Mouse (Mus musculus) left cerebral cortex, postnatal 25 days (tissue): ENCODE measurements at regions not wholly inside any gene's neighbourhood (a gene's known extent, or its start where the extent isn't known, plus 50 kb on each side); places are given as distances from the start of the nearest gene placed in this dataset.
A peak's percentile ranks its signal among the peaks of the same experiment; 100 is the strongest.

ENCODE experiments used
- DNase-seq, 2 experiments: peaks; one replicate each; pipeline ENCODE4 v3.0.0; 2022; ENCODE audit warnings: low spot score in 2 of 2, mixed read lengths in 1 of 2
- intact Hi-C: fragments of 180-260 bp; cut with DNase I; formaldehyde crosslinking; loops from one replicate; pipeline ENCODE4 v1.15.1; 2025

DNA sequence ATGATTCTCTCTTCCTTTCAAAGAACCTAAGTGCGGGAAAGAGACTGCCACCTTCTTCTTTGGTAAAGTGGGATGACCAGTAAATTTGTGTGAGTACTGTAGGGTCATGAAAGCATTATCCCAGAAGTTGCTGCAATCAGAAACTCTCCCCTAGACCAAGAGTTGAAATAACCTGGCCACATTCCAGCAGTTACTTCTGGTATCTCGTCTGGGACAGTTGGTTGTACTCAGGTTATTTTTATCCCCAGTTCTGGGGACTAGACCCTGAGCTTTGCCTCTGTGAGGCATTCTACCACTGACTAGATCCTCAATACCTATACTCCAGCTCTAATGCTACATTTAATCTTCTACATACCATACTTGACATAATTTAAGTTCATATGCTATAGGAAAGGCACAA lies 259.8 kb upstream of the Camk1g start:
- no peak for DNase-seq
- intact Hi-C loops, result no loop called here

DNA sequence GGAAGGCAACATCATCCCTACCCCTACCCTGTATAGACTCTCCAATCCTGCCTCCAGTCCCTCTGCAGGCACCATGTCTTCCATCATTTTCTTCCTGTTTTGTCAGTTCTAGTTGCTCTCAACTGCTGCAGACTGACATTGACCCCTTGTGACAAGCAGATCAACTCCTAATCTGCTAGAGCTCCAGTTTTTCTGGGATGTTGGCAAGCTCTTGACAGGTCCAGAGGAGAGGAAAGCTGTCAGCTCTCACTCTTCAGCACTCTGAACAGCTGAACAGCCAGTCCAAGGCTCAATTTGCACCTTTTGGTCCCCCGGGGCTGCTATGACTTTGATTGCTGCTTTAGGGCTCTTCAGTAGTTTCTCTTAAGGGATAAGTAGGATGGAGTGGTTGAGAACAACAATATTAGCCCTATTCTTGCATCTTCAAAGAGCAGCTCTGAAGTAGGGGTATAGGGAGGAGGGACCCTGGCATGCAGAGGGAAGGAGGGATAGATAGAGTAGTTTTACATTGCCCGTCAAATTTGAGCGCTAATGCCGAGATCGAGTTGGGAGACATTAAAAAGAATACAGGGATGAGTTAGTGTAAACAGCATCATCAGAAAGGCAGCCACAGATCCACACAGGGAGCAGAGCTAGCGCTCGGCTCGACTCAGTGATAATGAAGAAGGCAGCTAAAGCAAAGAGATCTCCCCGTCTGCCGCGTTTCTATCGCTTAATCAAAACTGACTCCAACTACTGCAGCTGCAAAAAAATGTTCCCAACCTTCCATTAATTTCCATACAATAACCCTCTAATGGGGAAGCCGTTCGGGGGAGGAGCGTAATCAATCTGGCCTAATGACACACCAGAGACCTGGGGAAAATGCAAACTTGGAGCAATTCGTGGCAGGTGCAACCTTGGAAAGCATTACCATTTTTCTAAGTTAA lies 257.1 kb upstream of the Camk1g start:
- DNase-seq, result no peak
- intact Hi-C loops, result no loop called here

DNA sequence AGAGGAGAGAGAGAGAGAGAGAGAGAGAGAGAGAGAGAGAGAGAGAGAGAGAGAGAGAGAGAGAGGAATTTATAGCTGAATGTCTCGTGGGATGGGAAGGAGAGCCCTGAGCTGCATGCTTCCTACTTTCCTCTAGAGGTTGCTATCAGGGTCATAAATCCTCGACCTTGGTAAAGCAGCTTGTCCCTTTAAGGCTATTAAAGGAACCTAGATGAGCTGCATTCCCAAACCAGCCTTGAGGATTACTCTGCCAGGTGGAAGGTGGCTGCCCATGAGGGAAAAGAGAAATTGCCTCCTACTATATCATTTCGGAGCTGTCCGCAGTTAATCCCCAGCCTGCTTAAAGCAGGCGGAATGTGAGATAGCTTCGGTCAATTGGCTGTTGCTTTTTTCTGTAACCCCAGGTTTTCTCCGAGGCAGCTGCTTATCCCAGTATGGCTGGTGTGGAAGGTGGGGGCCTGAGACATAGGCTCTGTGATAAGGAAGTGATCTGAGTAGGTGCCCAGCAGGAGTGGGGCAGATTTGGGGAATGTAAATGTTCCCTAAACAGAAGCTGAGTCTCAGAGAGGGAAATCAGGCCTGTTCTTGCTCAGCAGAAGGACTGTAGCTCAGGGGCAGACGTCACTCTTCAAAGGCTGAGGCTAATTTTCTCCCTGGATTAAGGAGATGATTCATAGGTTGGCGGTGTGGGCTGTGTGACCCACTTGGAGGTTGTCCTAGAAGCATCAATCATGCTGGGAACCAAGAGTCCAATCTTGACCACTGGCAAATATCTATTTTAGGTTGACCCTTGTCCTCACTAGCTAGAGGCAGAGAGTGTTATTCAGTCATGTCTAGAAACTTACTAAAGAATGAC lies 255.2 kb upstream of the Camk1g start:
- intact Hi-C loops, result no loop called here
- DNase-seq, result peak in 1 of 2 experiments; percentile 28

DNA sequence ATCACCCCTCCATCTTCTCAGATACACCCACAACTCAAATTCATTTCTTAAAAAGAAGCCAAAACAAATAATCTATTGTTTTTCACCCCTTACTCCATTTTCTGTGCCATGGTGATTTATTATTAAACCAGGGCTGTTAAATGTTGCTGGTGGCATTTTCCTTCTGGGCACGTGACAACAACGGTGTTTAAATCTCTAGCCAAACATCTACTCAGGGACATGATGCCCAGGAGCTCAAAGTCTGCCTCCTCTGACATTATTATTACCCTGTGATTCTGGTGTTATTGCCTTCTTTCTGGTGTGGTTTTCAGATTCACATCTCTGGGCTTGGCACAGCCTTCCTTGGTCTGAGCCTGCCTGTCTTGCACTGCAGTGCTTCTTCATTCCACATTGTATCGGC lies 253.5 kb upstream of the Camk1g start:
- DNase-seq, result no peak

DNA sequence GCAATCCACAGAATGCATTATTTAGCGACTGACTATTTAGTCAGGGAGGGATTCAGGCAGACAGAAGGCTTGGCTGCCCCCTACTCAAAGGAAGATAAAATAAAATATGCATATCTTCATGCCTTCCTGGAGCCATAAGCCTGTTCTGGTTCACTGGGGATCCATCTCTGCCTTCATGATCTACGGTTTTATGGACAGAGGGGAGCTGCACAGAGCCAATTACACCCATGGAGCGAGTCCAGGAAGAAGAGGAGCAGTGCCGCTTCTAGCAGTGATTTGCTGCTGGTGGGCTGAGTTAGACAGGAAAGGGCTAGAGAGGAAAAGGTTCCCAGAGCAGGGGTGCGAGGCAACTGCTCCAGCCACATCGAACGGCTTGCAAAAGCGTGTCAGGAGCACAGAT lies 248.2 kb upstream of the Camk1g start:
- no peak for DNase-seq
- intact Hi-C loops, result no loop called here

More for the DNA sequence above, 253.5 kb upstream of the Camk1g start:
- intact Hi-C loops, result no loop called here

DNA sequence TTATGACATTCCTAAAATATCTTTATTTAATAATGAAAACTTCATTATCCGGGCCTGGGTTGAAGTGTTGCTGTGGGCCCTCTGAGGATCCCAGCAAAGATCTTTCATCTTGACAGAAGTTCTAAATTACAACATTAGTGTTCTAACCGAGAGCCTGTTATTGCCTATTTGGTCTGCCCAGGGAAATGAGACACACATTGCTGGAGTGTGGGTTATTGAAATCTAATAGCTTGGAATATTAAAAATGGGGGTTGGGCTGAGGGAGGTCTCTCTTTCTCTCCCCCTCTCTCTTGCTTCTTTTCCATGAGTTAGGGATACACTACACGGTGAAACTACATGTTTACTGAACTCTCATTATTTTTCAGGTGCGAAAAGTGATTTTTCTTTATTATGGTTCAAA lies 240.4 kb upstream of the Camk1g start:
- intact Hi-C loops, result no loop called here
- DNase-seq, result no peak

DNA sequence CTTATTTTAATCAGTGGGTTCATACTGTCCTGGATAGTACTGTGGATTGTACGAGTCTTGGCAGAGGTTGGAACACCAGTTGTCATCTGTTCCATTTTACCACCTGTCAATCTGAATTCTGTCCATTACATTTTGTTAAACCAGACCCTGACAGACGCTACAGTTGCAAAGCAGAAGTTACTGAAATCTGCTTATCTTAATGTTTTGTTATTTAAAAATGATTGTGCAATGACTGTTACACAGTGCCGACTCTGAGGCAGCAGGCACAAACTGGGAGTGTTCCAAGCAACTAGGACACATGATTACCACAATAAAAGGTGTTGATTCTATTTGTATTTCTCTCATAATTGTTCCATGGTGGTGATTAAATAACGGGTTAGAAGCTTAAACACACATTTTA lies 229.8 kb upstream of the Camk1g start:
- no peak for DNase-seq
- intact Hi-C loops, result no loop called here

DNA sequence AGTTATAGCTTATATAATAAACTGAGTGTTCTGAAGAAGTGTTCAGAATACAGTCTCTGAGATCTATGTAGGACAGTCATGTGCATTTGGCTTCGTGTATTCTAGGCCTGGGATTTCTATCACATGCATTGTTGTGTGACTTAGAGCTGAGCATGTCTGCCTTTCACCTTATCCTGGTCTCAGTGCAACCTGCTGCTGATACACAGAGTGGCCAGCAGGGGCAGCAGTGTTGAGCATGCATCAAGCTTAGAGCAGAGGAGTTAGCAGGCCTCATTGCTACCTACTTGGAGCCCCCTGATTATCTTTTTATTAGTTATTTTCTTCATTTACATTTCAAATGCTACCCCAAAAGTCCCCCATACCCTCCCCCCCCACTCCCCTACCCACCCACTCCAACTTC lies 229.1 kb upstream of the Camk1g start:
- intact Hi-C loops, result no loop called here
- no peak for DNase-seq

DNA sequence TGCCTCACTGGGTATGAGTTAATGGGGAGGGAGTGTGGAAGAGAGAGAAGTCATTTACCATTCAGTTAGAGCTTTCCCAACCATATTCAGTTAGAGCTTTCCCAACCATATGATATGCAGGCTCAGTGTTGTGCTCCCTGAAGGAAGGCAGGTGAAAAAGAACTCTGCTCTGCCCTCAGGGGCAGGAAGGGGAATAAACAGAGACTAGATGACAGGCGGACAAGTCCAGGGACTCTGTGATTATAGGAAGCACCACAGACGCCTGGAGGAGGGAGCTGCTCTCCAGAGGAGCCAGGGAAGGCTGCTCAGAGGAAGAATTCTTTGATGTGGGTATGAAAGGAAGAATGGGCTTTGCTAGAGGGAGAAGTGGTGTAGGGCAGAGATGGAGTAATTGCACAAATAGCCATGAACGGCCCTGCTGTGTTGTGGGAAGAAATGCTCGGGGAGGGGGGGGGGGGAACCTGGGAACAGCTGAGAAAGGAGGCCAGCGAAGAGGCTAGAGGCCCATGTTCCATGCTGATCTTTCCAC lies 220.3 kb upstream of the Camk1g start:
- intact Hi-C loops, result no loop called here
- DNase-seq, result no peak

DNA sequence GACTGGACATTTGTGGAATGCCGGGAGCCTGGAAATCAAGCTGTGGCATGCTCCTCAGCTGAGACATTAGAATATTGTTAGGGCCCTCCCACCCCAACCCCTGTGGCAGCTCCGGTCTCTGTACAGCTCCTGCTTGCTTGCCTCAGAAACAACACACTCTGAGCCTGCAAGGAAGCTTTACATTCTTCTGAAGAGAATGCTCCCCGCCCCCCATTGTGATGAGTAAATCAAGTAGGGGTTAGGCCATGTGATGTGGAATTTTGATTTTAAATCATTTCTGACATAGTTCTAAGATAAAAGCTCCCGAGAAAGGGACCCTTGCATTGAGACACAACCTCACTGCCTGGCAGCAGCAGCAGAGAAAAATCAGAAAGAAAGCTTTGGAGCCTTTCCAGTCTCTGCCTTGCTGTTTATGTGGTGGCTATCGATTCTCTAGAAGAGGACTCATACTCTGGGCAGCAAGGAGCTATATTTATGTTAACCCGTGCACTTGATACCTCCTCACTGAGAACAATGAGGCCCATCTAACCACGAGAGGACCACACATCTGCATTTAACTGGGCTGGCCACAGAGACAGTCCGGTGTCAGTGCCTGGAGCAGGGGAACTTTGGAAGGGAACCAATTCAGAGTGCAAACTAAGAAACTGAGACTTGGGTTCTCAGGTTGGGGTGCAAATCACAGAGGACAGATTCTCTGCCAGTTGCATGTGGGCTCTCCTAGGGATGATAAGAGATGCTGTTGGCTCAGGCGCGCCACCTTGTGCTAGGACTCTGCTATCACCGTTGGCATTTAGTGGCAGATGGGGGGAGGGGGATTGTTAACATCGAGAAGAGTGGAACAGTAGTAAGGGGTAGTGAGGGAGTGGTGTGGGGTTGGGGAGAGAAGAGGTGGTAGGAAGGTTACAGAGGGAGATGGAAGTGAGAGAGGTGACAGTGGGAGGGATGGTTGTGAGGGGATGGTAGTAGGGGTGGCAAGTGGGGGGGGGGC lies 218.7 kb upstream of the Camk1g start:
- intact Hi-C loops, result loop anchor here (1.0 to 10.0 kb wide), 4 partner anchors 84 to 1096 kb away; no protein-coding TSS in a partner anchor
- DNase-seq, result peak; percentile 51 to 77

DNA sequence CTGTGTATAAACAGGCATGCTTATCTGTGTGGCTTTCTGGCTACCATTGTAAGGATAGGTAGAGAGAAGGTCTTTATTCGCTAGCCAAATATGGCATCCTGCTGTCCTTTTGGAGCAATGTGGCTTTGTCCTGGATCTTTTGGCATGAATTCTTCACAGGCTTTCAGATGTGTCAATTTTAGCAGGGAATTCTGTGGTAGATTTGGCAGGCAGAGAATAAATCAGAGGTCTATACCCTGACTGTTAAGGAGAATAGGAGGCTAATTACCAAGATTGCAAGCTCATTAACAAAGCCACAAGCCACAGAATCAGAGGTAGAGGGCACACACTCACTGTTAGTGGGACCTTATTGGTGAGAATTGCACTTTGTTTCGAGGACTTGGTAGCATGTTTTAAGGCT lies 217.2 kb upstream of the Camk1g start:
- no peak for DNase-seq
- intact Hi-C loops, result loop anchor here (2.0 to 10.0 kb wide), 5 partner anchors 49 to 1097 kb away; no protein-coding TSS in a partner anchor

DNA sequence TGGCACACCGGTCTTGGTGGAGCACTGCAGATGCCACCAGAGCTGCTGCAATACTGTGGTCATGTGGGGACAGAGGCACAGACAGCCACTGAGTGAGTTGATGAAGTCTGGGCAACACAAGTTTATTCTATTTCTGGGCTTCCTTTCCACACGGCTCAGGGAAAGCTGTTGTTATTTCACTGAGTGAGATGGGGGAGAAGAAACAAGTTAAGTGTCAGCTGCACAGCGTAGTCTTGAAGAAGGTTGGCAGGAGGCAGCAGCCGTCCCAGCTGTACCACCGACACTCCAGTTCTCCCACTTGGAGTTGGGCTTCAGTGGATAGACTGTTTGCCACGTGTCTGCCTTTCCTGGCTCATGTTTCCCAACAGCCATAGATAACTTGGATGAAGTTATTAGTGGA lies 216.8 kb upstream of the Camk1g start:
- peak; percentile 71 to 97 for DNase-seq
- intact Hi-C loops, result loop anchor here (2.0 to 10.0 kb wide), 5 partner anchors 50 to 1098 kb away; no protein-coding TSS in a partner anchor

DNA sequence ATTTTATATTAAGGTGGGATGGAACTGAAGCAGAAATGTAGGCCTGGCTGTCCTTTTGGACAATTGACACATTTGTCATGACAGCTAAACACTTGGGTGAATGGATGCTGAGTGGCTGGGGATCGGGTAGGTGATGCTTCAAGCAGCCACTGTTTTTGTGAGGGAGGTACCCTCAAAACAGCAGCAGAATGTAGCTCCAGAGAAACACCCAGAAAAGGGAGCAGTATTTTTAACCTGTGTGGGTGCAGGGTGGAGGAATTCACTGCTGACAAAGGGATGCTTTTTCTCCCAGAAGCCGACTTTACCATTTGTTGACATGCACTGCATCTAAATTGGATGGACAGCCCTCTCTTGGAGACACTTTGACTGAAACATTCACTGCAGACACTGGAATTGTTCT lies 213.7 kb upstream of the Camk1g start:
- intact Hi-C loops, result loop anchor here (2.0 to 10.0 kb wide), 2 partner anchors 467 to 1101 kb away; no protein-coding TSS in a partner anchor
- DNase-seq, result peak in 1 of 2 experiments; percentile 85

DNA sequence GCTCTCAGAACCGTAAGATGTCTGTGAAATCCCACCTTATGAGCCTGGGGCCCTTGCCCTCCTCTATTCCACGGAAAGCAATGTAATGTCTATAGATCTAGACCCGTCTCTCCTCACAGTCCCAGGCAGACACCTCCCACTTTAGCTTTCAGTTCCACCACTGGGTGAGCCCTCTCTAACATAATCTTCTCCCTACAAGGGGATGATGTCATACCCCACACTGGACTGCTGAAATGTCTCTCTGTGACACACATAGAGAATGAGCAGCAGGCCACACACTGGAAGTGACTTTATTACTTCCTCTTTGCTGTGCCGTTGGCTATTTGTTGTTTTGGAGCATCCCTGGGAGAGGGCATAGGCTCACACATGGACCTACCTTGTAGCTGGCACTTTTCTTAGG lies 210.3 kb upstream of the Camk1g start:
- intact Hi-C loops, result loop anchor here (10.0 kb wide), 1 partner anchor 1104 kb away; no protein-coding TSS in a partner anchor
- DNase-seq, result no peak

DNA sequence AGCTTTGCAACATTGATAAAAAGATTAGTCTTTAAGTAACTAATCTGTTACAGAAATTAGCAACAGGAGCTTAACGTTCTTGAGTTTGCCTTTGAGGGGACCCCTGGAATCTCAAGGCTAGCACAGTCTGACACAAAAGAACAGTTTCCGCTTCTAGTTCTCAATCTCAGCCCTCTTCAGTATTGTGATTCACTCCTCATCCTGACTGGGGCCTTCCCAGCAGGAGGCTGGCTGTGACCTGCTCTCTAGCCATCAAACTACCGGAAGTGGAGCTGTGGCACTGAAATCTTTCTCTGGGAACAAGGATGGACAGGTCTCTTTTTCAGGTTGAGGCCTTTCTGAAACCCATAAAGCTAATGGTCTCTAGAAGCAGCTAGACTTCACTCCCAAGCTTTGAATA lies 209.6 kb upstream of the Camk1g start:
- intact Hi-C loops, result loop anchor here (5.0 to 10.0 kb wide), 5 partner anchors 123 to 1105 kb away; partner anchors contain the start of gene Plxna2

DNA sequence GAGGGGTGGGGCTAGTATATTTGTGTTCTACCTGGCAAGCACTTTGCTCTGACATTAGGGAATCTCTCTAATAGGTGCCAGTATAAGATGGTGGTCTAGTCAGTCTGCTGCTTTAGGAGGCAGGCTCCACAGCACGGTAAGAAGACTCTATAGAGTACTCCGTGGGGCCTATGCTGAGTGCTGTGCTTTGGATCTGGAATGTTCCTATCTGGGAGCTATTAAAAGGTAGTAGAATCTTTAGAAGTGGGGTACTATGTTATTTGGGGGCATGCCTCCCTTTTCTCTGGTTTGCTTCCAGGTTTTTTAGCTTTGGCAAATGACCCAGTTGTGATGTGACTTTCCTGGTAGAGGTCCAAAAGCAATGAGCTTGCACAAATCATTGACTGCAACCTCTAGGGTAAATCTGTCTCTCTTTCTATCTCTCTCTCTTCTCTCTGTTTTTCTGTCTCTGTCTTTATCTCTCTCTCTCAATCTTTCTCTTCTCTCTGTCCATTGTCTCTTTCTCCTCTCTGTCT lies 208.6 kb upstream of the Camk1g start:
- no peak for DNase-seq
- intact Hi-C loops, result loop anchor here (5.0 to 10.0 kb wide), 4 partner anchors 124 to 1039 kb away; partner anchors contain the start of gene Plxna2

More for the DNA sequence above, 209.6 kb upstream of the Camk1g start:
- DNase-seq, result no peak

DNA sequence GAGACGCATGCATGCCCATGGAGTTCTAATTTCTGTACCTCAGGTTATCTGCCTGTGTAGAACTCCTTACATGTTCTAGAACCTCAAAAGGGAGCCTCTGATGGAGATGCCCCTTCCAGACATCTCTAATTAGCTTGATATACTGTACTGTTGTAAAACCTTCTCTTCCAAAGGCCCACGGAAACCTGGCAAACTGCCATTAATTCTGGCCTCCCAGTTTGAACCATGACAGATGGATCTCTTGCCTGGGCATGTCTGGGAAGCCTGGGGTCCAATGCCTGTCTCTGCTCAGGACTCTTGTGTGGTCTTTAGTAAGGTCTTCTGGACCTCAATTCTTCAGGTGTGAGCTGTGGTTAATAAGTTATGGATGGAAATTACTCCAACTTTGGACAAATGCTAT lies 207.7 kb upstream of the Camk1g start:
- no peak for DNase-seq
- intact Hi-C loops, result loop anchor here (5.0 to 10.0 kb wide), 4 partner anchors 124 to 1039 kb away; partner anchors contain the start of gene Plxna2

DNA sequence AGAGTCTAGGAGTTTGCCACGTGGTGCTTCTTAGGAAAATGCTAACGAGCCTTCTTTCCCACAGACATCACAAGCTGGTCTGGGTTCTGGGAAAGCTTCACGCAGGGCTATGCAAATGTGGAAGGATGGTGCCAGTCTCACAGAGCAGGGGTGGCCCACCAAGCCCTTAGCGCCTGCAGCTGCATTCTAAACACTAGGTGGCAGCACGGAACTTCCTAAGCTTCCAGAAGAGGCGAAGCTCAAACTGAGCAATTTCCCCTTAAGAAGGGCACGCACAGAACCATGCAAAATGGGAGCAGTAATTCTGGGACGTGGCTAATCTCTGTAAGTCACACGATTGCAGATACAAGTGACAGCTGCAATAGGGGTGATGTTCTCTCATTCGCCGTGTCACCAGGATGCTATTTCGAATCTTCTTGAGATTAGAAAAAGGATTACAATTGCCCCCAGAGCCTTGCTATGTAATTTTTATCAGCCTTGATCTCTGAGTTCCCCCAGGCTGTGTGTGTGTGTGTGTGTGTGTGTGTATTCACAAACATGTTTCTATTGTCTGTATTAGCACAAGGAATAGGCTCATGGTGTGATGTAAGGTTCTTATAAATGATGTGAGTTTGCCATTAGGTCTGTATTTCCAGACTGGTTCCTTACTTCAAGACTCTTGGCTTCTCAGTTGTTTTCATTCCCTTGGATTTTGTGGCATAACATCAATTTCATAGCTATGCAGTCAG lies 206.1 kb upstream of the Camk1g start:
- intact Hi-C loops, result loop anchor here (5.0 to 10.0 kb wide), 4 partner anchors 126 to 1041 kb away; partner anchors contain the start of gene Plxna2

More for the DNA sequence above, 206.1 kb upstream of the Camk1g start:
- peak; percentile 87 to 97 for DNase-seq
